Mouse (Mus musculus): ENCODE data around the gene Zfp612.

DNA sequence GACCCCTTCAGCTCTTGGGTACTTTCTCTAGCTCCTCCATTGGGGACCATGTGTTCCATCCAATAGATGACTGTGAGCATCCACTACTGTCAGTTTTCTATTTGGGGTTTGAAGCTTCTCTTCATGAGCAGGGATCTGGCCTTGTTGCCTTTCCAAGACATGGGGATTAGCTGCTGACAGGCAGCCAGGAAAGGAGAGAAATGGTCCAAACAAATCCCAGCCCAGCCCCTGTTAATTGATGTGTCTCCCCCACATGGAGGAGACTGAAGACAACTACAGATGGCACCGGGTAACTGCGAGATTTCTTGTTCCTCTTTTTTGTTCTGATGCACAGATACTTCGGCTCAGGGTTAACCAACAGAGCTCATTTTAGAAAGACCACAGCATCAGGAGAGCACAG lies 60.6 kb downstream of the Zfp612 start:
- TF ChIP-seq POLR2A (IDR thresholded peaks at IDR 0.05; ENCODE audit: low read depth, low read length) (no peak), CTCF (IDR thresholded peaks at IDR 0.05; ENCODE audit: extremely low read depth, insufficient read depth, insufficient read length, insufficient replicate concordance) (no peak)
